Mouse (Mus musculus): ENCODE results near the gene Olfr1282. TPM values are rescaled to one million over a fixed set of nuclear protein-coding genes. Genes with fewer than 3 reads are reported as not detected.

Olfr1282 gene
- not detected for total RNA-seq (2023)

DNA sequence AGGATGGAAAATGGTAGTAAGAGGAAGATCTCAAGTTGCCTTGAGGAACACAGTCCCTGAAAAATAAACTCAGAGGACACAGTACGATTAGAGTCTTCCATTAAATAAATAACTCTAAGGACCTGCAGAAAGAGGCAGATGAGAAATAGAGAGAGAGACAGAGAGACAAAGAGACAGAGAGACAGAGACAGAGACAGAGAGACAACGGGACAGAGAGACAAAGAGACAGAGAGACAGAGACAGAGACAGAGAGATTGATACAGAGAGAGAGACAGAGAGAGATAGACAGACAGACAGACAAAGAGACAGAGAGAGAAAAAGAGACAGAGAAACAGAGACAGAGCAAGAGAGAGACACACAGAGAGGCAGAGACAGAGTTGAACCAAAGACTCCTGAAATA lies at the start of gene Olfr1282:
Olfr1282 (minus strand) TSS at position 101 of the 400 bp plus-strand sequence.

GRCm38 (mm10) chr2:111375222-111375621 lies 39.3 kb upstream of the Olfr1282 start, which contains the start of gene Olfr1284:
Gene Olfr1284 (plus strand): TSS chr2:111375522.

GRCm38 (mm10) chr2:111366490-111366889 lies 30.6 kb upstream of the Olfr1282 start, which contains the start of gene Olfr1283:
Gene Olfr1283 (plus strand): TSS chr2:111366790.

GRCm38 (mm10) chr2:111326220-111326619 lies 9.7 kb downstream of the Olfr1282 start, which contains the start of gene Olfr1281:
Gene Olfr1281 (plus strand): TSS chr2:111326520.

GRCm38 (mm10) chr2:111313717-111314116 lies 22.2 kb downstream of the Olfr1282 start, which contains the start of gene Olfr1280:
Gene Olfr1280 (plus strand): TSS chr2:111314017.

GRCm38 (mm10) chr2:111300374-111300773 lies 35.5 kb downstream of the Olfr1282 start, which contains the start of gene Olfr1279:
Gene Olfr1279 (plus strand): TSS chr2:111300635.

DNA sequence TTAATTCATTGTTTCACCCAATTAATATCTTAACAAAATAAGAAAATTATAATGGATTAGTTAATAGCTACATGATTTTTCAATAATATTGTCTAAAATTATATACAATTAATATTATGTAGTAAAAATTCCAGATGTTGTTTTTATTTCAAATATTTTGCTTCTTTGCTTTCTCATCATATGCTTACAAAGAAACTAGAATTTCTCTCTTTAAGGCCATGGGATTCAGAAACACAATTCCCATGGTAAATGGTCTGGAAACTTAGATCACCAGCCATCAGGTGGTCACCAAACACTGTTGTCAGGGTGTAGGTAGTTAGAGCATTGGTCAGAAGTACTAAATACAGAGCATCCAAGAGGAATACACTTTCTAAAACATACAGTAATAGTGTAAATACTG lies 46.0 kb downstream of the Olfr1282 start, which contains the start of gene Olfr1278:
Olfr1278 (plus strand) TSS at position 301 of the 400 bp plus-strand sequence.

Other genes with a start within 250 kb of the Olfr1282 start
- gene Gm13941, start 230.1 kb downstream of the Olfr1282 start, total RNA-seq (2023), result not detected
- gene Gm15130, start 183.1 kb downstream of the Olfr1282 start, total RNA-seq (2023), result not detected
- gene 4930430A15Rik, start 106.5 kb downstream of the Olfr1282 start, total RNA-seq (2023), result not detected
- not detected for gene Olfr1275, start 100.8 kb downstream of the Olfr1282 start, total RNA-seq (2023)
- gene Olfr1276, start 81.6 kb downstream of the Olfr1282 start, total RNA-seq (2023), result not detected
- not detected for gene Olfr1277, start 62.0 kb downstream of the Olfr1282 start, total RNA-seq (2023)
- gene Olfr1278, start 45.9 kb downstream of the Olfr1282 start, total RNA-seq (2023), result not detected
- not detected for gene Olfr1279, start 35.4 kb downstream of the Olfr1282 start, total RNA-seq (2023)
- not detected for gene Olfr1280, start 22.1 kb downstream of the Olfr1282 start, total RNA-seq (2023)
- not detected for gene Olfr1281, start 9.6 kb downstream of the Olfr1282 start, total RNA-seq (2023)
- gene Olfr1283, start 30.7 kb upstream of the Olfr1282 start, total RNA-seq (2023), result not detected
- gene Olfr1284, start 39.4 kb upstream of the Olfr1282 start, total RNA-seq (2023), result not detected
- gene Olfr1286, start 87.0 kb upstream of the Olfr1282 start, total RNA-seq (2023), result not detected
- not detected for gene Olfr1287, start 113.1 kb upstream of the Olfr1282 start, total RNA-seq (2023)
- not detected for gene Olfr1288, start 138.0 kb upstream of the Olfr1282 start, total RNA-seq (2023)
- gene Olfr1289, start 144.7 kb upstream of the Olfr1282 start, total RNA-seq (2023), result not detected
- not detected for gene Olfr1290, start 157.8 kb upstream of the Olfr1282 start, total RNA-seq (2023)
- not detected for gene Olfr1291-ps1, start 161.1 kb upstream of the Olfr1282 start, total RNA-seq (2023)
- gene Olfr1293-ps, start 189.1 kb upstream of the Olfr1282 start, total RNA-seq (2023), result not detected
- not detected for gene Olfr1294, start 204.2 kb upstream of the Olfr1282 start, total RNA-seq (2023)
- not detected for gene Olfr1295, start 233.6 kb upstream of the Olfr1282 start, total RNA-seq (2023)